Mouse (Mus musculus) neural tube, embryonic 13.5 days (tissue): ENCODE measurements around the gene Rbks. TPM values are rescaled to one million over a fixed set of nuclear protein-coding genes. Genes with fewer than 3 reads are reported as not detected.

Experiments used
- ATAC-seq: fragments of 200-750 bp; cut with Nextera tagmentation; 2 replicates; pipeline ENCODE4 v1.8.0; 2017; ENCODE audit warnings: low read depth, mild to moderate bottlenecking, moderate TSS enrichment, moderate library complexity
- H3K27ac ChIP-seq: fragments of 300-500 bp; sonication (generic); replicated peaks from 2 replicates; pipeline ENCODE4 v1.5.1; 2015; ENCODE audit warnings: moderate library complexity, mild to moderate bottlenecking, inconsistent platforms
- H3K27me3 ChIP-seq: fragments of 300-500 bp; sonication (generic); 2 replicates; pipeline ENCODE4 v1.6.1; 2015; ENCODE audit warnings: mild to moderate bottlenecking, inconsistent platforms
- H3K36me3 ChIP-seq: fragments of 300-500 bp; sonication (generic); 2 replicates; pipeline ENCODE4 v1.6.1; 2015; ENCODE audit warnings: mild to moderate bottlenecking, inconsistent platforms
- H3K4me1 ChIP-seq: fragments of 300-500 bp; sonication (generic); replicated peaks from 2 replicates; pipeline ENCODE4 v1.6.1; 2015; ENCODE audit warnings: inconsistent platforms
- H3K4me2 ChIP-seq: fragments of 300-500 bp; sonication (generic); 2 replicates; pipeline ENCODE4 v1.6.1; 2015; ENCODE audit warnings: inconsistent platforms, mild to moderate bottlenecking, moderate library complexity
- H3K4me3 ChIP-seq: fragments of 300-500 bp; sonication (generic); 2 replicates; pipeline ENCODE4 v1.5.1; 2015; ENCODE audit warnings: mild to moderate bottlenecking, inconsistent platforms
- H3K9ac ChIP-seq: fragments of 300-500 bp; sonication (generic); 2 replicates; pipeline ENCODE4 v1.6.1; 2015; ENCODE audit warnings: moderate library complexity, mild to moderate bottlenecking, inconsistent platforms
- H3K9me3 ChIP-seq: fragments of 300-500 bp; sonication (generic); 2 replicates; pipeline ENCODE4 v1.6.1; 2016; ENCODE audit warnings: inconsistent platforms
- WGBS: fragments of 180-500 bp; shearing (Covaris S2); methylation state at CpG from one replicate; pipeline ENCODE4 v1.1.7; 2015; 5-methylcytosine and 5-hydroxymethylcytosine counted together
- polyA plus RNA-seq: library from polyadenylated mRNA; unstranded; fragments of >200 nt; fragmentation: Nextera tagmentation; extraction: Ambion mirVana; gene quantifications from 2 replicates; pipeline ENCODE4 v1.2.1, GENCODE M21; 2015

Rbks gene
- polyA plus RNA-seq, 1 experiment from 2014 or later: 3.5 TPM

DNA sequence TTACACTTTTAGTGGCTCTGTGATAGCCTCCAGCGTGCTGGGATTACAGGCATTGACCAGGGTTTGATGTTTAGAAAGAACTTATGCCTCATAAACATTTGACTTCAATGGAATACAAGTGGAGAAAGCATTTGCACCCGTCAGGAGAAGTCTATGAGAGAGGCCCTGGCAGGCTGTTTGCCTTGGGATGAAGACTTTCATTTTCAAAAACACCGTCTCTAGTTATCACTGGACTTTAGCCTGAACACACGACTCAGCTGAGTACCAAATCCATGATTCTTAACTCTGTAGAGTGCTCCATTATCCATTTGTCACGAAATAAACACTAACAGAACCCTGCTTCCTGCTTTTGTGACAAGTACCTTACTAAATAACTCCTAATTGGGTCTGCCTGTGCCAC is 27.4 kb downstream of the Rbks start:
- Histone ChIP-seq H3K27ac (no peak overlapping the region), H3K4me2 (no peak overlapping the region), H3K9ac (no peak overlapping the region), H3K4me1 (no peaks in the 10 kb centered on the region; the same call in 1 of the 2 replicates), H3K4me3 (no peak overlapping the region), H3K36me3 (no peaks in the 10 kb centered on the region), H3K27me3 (no peaks in the 10 kb centered on the region), H3K9me3 (no peaks in the 10 kb centered on the region)
- no peak for ATAC-seq
- 81% methylated on average over 5 of the region's 5 CpGs for WGBS

DNA sequence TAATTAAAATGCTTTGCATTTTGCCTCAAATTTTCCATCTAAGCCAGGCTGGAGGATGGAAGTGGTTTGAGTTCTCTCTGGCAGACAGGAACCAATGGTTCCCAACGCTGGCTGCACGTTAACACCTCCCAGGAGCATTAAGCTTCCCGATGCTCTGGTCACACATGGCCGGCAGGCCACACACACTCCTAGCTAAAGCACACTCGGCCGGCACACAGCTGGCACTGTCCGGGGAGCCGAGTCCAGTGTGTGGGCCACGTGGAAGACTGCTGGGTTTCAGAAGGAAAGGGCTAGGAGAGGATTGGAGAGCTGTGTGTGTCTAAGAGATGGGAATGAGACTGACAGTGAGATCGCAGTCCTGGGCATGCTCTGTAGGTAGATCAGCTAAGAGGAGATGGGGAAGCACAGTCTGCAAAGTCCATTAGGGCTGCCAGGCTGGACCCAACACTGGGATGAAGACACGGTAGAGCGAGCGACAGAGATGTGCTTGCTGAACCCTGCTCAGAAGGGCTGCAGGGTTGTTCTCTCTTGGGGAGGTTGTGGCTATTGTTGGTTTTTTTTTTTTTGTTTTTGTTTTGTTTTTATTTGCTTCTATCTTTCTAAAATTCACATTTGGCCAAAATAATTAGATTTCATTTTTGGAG is 29.0 kb downstream of the Rbks start:
- Histone ChIP-seq H3K27ac (no peak overlapping the region), H3K27me3 (no peaks in the 10 kb centered on the region), H3K4me1 (no peaks in the 10 kb centered on the region; the same call in 1 of the 2 replicates), H3K36me3 (no peaks in the 10 kb centered on the region), H3K4me3 (no peak overlapping the region), H3K9ac (no peak overlapping the region), H3K4me2 (no peak overlapping the region), H3K9me3 (no peaks in the 10 kb centered on the region)
- no peak for ATAC-seq
- 74% methylated on average over 13 of the region's 13 CpGs for WGBS

GRCm38 (mm10) chr5:31666176-31666575 is 31.3 kb downstream of the Rbks start:
- Histone ChIP-seq H3K4me1 (no peaks in the 10 kb centered on the region; the same call in 1 of the 2 replicates), H3K27ac (no peak overlapping the region), H3K4me2 (no peak overlapping the region), H3K9me3 (no peaks in the 10 kb centered on the region), H3K36me3 (no peaks in the 10 kb centered on the region), H3K27me3 (no peaks in the 10 kb centered on the region), H3K9ac (no peak overlapping the region), H3K4me3 (no peak overlapping the region)
- no peak for ATAC-seq
- WGBS: 21% methylated on average over 1 of the region's 1 CpGs

DNA sequence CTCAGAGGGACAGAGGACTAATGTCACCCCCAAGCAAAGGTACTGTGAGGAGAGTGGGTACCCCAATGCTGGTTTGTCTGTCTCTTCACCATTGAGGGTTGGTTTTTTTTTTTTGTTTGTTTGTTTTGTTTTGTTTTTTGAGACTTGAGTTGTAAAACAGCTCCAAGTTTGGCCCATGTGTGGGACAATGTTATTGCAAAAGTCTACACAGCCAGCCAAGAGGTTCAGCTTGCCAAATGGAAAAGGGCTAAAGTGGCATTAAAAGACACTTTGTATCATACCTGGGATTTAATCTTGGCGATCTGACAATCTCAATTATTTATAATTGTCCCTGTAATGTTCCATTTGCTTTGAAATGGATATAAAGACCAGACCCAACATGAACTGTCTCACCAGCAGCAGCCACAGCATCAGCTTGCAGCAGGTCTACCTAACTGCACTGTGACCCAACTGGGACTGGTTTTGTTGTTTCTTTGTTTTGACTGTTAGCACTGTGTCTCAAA is 41.7 kb downstream of the Rbks start:
- Histone ChIP-seq H3K9ac (no peak overlapping the region), H3K9me3 (no peaks in the 10 kb centered on the region), H3K36me3 (peaks cover 8% of the 10 kb centered on the region; the same call in 1 of the 2 replicates), H3K27ac (no peak overlapping the region), H3K27me3 (no peaks in the 10 kb centered on the region), H3K4me3 (no peak overlapping the region), H3K4me2 (no peak overlapping the region), H3K4me1 (no peaks in the 10 kb centered on the region)
- 94% methylated on average over 1 of the region's 1 CpGs for WGBS
- no peak for ATAC-seq

DNA sequence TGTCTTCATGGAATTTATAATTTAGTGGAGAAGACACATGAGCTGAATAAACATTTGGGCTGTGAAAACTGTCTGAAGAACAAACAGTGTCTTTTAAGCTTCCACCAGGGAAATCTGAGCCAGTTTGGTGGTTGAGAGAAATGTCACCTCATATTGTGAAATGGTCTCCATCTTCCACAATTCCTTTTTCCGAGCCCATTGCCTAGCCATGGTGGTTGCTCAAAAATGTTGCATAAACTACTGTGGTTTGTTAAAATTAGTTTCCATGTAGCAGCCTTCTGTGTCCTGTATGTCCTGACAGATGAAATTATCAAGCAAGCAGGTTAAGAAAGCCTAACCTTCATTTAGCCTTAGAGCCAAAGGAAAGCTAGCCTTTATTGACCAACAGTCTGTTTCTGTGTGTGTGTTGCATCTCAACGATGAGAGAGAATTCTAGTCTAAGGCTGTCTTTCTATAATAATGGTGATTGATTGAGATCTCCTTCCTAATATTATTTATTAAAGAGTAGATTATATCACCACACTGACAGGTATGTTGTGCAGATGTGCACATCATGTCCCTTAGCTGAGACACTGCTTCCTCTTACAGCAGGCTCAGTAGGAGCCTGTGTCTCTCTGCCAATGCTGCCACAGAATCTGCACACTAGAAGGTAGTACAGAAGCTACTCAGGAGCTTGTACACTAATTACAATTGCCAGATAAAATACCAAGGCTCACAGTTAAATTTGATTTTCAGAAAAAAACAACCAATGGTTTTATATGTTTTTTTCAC is 46.7 kb downstream of the Rbks start:
- Histone ChIP-seq H3K9me3 (no peaks in the 10 kb centered on the region), H3K4me1 (no peaks in the 10 kb centered on the region), H3K27me3 (no peaks in the 10 kb centered on the region), H3K4me3 (no peak overlapping the region), H3K4me2 (no peak overlapping the region), H3K27ac (no peak overlapping the region), H3K9ac (no peak overlapping the region), H3K36me3 (peaks cover 8% of the 10 kb centered on the region; the same call in 1 of the 2 replicates)
- no peak for ATAC-seq
- WGBS: 92% methylated on average over 2 of the region's 2 CpGs

DNA sequence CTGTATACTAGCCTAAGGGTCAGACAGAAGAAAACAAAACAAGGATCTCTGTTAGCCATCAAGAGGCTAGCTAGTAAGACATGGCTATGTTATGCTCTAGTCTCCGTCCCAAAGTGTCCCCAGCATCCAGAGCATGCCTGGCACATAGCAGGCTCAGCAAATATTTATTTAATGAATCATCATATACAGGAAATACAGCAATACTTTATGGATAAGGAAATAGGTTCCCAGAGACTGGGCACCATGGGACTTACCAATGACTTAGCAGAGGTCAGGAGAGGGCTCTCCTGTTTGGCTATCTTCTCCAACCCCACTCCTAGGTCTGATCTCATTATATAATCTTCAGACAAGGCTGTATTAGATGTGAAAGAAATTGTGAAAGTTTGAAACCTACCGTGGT is 50.1 kb downstream of the Rbks start:
- Histone ChIP-seq H3K36me3 (no peaks in the 10 kb centered on the region), H3K27me3 (no peaks in the 10 kb centered on the region), H3K4me3 (no peak overlapping the region), H3K9ac (no peak overlapping the region), H3K9me3 (no peaks in the 10 kb centered on the region), H3K27ac (no peak overlapping the region), H3K4me1 (no peaks in the 10 kb centered on the region), H3K4me2 (no peak overlapping the region)
- ATAC-seq: no peak
- 85% methylated on average over 2 of the region's 2 CpGs for WGBS

DNA sequence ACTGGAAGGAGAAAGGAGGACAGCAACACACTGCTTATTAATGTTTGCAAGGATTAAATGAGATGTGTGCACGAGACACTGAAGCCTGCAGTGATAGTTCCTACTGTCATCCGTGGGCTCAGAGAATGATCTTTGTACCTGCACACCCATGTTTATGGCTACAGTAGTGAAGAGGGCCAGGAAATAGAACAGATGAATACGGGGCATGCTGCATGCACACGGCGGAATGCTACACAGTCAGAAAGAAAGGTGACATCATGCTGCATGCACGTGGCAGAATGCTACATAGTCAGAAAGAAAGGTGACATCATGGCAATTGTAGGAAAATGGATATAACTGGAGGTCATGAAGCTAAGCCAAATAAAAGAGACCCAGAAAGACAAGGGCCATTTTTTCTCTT is 50.9 kb downstream of the Rbks start:
- 90% methylated on average over 6 of the region's 6 CpGs for WGBS
- Histone ChIP-seq H3K9me3 (no peaks in the 10 kb centered on the region), H3K4me3 (no peak overlapping the region), H3K27ac (no peak overlapping the region), H3K36me3 (no peaks in the 10 kb centered on the region), H3K4me1 (no peaks in the 10 kb centered on the region), H3K9ac (no peak overlapping the region), H3K27me3 (no peaks in the 10 kb centered on the region), H3K4me2 (no peak overlapping the region)
- no peak for ATAC-seq

- Histone ChIP-seq H3K27ac (no peak overlapping the region), H3K4me3 (no peak overlapping the region), H3K9me3 (no peaks in the 10 kb centered on the region), H3K27me3 (no peaks in the 10 kb centered on the region), H3K4me1 (no peaks in the 10 kb centered on the region), H3K9ac (no peak overlapping the region), H3K36me3 (no peaks in the 10 kb centered on the region), H3K4me2 (no peak overlapping the region)
- 91% methylated on average over 6 of the region's 6 CpGs for WGBS
- ATAC-seq: no peak
Measured at GRCm38 (mm10) chr5:31645798-31646197, 51.6 kb downstream of the Rbks start.

- no peaks in the 10 kb centered on the region for H3K36me3 ChIP-seq
- no peaks in the 10 kb centered on the region for H3K27me3 ChIP-seq
- no peaks in the 10 kb centered on the region for H3K9me3 ChIP-seq
- H3K4me1 ChIP-seq: no peaks in the 10 kb centered on the region
- 92% methylated on average over 6 of the region's 6 CpGs for WGBS
- no peak overlapping the region for H3K4me3 ChIP-seq
- H3K9ac ChIP-seq: no peak overlapping the region
- H3K4me2 ChIP-seq: no peak overlapping the region
- no peak overlapping the region for H3K27ac ChIP-seq
- ATAC-seq: no peak
Measured at GRCm38 (mm10) chr5:31644847-31645246, 52.6 kb downstream of the Rbks start.

DNA sequence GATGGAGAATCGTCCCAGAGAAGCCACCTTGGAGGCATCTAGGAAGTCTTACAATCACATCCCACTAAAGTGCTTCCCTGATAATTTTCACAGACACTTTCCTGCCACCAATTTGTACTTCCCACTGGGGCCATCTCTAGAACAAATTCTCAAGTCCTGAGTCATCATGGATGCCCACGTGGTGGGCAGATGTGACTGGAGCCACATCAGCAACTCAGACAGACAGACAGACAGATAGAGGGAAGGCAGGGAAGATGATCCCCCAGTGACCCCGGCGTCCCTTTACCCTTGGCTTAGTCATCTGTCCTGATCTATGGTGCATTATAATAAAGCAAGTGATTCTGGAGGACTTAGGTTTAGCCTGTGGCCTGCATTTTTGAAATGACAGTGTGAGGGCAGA is 53.2 kb downstream of the Rbks start:
- no peak for ATAC-seq
- Histone ChIP-seq H3K4me2 (no peak overlapping the region), H3K27me3 (no peaks in the 10 kb centered on the region), H3K9ac (no peak overlapping the region), H3K27ac (no peak overlapping the region), H3K4me1 (no peaks in the 10 kb centered on the region), H3K9me3 (no peaks in the 10 kb centered on the region), H3K36me3 (no peaks in the 10 kb centered on the region), H3K4me3 (no peak overlapping the region)
- WGBS: 89% methylated on average over 4 of the region's 4 CpGs

GRCm38 (mm10) chr5:31642300-31642699 is 55.1 kb downstream of the Rbks start:
- ATAC-seq: no peak
- Histone ChIP-seq H3K9me3 (no peaks in the 10 kb centered on the region), H3K4me3 (no peak overlapping the region), H3K27ac (no peak overlapping the region), H3K27me3 (no peaks in the 10 kb centered on the region), H3K4me2 (no peak overlapping the region), H3K36me3 (no peaks in the 10 kb centered on the region), H3K4me1 (0 out of 2 replicates have a peak, but pooled peaks cover 4% of the 10 kb centered on the region), H3K9ac (no peak overlapping the region)
- WGBS: 89% methylated on average over 3 of the region's 3 CpGs

- Histone ChIP-seq H3K4me1 (0 out of 2 replicates have a peak, but pooled peaks cover 4% of the 10 kb centered on the region), H3K4me2 (no peak overlapping the region), H3K9ac (no peak overlapping the region), H3K27me3 (no peaks in the 10 kb centered on the region), H3K4me3 (no peak overlapping the region), H3K27ac (no peak overlapping the region), H3K9me3 (no peaks in the 10 kb centered on the region), H3K36me3 (no peaks in the 10 kb centered on the region)
- WGBS: 95% methylated on average over 2 of the region's 2 CpGs
- ATAC-seq: no peak
Measured at GRCm38 (mm10) chr5:31640542-31640941, 56.9 kb downstream of the Rbks start.
